Mouse (Mus musculus) NIH3T3 (cell line): ENCODE measurements around the gene Defb41.
"Not testable (repeated sequence)": the region's sequence is repeated elsewhere in the genome, so short reads cannot be mapped to it uniquely, and the experiment has no call there.

Experiments
- DNase-seq: peaks from one replicate; pipeline ENCODE4 v3.0.0-alpha.2; 2012; ENCODE audit warnings: low read depth

Defb41 gene

GRCm38 (mm10) chr1:18265038-18265437 lies at the start of gene Defb41:
TSS of gene Defb41 (minus strand) at chr1:18265138.
- DNase-seq = no peak

DNA sequence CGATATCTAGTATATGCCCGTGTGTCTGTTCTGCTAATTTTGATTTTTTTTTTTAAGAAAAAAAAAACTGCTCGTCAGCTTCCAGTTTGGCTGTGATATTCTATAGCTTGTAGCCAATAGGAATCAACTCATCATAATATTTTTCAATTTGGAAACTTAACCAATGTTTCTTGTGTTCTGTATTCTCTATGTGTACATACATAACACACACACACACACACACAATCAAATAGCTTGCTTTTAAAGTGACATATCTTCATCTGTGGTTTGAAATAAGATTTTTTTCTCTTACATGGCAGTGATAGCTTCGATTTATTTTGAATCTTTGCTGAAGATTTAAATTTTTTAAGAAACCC lies 43.5 kb upstream of the Defb41 start:
- DNase-seq = no peak

DNA sequence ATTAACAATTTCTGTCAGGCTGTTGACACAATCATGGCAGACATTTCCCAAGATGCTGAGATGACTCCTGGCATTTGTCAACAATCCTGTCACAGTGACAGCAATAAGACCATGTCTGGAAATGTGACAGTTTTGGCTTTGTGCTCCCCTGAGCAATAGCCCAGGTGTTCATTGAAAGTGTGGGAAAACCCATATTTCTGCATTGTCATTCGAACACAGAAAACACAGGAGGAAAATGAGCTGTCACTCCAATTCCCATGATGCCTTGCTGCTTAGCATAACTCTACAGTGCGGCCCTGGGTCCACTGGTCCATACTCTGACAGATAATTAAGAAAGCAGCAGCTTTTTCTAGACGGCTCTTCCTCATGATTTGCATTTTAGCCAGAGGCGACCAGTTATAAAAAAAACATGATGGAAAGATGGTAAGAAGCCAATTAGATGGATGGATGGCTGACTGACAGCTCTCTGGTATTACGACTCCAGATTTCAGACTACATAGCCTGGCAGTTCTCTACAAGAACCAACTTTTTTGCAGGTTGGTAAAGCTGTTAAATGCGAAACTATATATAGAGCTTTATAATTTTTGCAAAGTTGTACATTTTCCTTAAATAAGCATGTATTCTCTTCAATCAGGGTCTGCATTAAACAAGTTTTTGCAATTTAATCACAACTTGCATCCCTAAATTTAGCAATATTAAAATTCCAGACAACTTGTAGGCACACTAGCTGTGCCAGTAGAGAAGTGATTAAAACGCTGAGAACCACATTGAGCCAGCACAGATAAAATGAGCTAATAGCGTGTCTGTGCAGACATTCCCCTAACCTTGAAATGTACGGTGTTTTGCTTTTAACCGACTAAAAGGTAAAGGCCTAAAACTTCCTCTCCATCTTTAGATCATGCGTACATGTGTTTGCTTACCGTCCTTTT lies 42.9 kb upstream of the Defb41 start:
- no peak for DNase-seq

DNA sequence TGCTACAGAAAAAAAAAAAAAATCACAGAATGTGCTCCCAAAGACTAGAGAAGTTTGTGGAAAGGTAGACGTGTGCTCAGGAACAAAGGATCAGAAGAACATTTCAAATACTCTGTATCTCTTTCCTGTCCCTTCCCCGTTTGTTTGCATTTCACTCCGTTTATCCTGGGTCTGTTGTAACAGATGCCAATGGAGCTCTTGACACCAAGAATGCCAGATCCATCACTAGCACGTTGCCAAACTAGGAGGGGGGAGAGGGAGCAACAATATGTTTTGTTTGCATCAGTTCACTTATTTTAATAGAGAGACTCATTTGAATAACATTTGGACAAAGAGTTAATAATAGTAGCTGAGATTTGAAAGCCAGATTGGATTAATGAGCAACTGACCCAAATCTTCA lies 27.6 kb upstream of the Defb41 start:
- DNase-seq = no peak

GRCm38 (mm10) chr1:18288860-18289259 lies 23.9 kb upstream of the Defb41 start:
- DNase-seq = peak; percentile 27

DNA sequence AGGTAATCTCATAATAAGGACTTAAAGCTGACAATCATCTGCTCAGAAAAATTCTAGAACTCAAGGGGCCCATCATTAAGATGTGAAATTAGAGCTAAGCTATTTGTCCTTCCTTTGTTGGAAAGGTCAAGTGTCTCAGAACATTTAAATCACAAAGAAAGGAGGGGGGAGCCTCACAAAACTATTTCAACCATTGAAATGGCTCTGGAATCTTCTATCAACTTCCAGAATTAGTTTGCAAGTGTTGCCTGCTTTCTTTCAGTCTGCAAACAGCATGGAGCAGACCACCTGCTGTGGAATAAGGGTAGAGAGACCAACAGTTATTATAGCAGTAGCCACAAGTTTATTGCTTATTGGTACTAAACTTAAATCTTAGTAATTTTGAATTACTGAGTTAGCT lies 22.4 kb upstream of the Defb41 start:
- no peak for DNase-seq

GRCm38 (mm10) chr1:18271095-18271494 lies 6.2 kb upstream of the Defb41 start:
- no peak for DNase-seq

DNA sequence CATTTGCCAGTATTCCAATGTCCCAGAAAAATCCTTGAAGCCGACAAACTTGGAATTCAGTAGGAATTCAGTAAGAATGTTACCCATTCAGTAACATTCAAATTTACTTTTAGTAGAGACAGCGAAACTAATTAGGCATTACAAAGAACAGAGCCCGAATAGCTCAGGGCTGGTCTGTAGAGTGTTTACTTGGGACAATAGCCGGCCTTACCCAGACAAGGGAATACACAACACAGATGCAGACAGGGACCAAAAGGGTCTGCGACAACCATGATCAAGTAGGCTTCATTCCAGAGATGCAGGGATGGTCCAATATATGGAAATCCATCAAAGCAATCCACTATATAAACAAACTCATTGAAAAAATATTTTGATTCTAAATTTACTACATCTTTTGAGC lies 3.9 kb upstream of the Defb41 start:
- no peak for DNase-seq

- DNase-seq = not testable (repeated sequence)
Measured at GRCm38 (mm10) chr1:18245801-18246580, 18.9 kb downstream of the Defb41 start.

DNA sequence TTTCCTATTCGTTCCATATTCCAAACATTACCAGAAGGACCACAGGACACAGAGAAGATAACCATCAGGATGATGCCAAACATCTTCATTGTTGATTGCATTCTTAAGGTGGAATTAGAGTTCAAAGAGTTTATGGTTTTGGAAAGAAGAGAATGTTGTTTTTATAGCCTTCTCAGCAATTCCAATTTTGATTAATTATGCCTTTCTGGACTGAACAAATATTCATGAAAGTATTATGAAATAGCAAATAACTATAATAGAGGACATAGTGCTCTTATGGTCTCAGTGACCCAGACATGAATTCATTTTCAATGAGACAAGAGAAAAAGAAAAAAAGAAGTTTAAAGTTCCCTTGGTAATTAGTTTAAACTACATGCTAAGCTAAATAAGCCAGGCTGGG lies 27.6 kb downstream of the Defb41 start, which contains the start of gene Defb18:
Gene Defb18, minus strand, starts transcription at position 101 of the 400 bp plus-strand sequence.
- no peak for DNase-seq

DNA sequence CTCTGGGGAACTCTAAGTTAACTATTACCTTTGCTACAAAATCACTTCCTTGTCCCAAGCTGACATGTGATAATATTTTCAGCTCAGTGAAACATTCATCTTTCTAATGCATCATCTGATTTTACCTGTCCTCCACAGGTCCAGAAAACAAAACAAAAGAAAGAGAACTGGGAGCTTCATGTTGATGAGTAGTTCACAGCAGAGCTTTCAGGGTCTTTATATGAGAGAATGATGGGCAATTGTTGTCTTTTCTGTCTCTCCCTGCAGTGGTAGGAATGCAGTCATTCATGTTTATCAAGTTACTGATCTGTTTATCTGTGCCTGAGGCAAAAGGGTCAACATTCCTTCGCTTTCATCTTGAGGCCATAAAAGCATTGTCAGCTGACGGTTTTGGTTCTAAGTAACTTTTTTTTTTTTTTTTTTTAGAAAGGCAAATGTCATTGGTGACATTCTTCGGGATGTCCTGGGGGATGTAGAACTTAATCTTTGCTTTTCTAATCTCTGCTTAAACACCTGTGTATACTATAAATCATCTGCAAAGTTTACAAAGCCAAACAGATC lies 41.5 kb downstream of the Defb41 start:
- DNase-seq = no peak
